Mouse (Mus musculus): ENCODE results near the gene Neurod1. TPM values are rescaled to one million over a fixed set of nuclear protein-coding genes. Genes with fewer than 3 reads are reported as not detected.

Gene Neurod1
- polyA plus RNA-seq, 1 experiment from 2014 or later = 47.0 TPM

DNA sequence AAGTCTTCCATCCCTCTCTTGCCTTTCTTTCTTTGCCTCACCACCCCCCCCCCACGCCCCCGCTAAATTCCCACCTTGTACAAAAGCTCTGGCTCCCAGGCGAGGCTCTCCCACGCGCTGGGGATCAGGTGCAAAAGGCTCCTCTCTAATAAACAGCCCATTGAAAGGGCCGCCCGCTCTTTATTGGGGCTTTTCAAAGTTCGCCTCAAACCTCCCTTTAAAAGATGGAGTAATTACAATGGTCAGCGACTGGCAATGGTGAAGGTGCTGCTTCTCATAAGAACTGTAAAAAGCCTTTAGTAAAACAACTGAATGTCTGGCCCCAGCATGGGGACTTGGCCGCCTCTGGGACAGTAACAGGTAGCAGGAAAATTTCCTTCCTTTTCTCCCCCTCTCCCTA is 905 bp downstream of the Neurod1 start:
- WGBS = under 1% methylated on average over 10 of the region's 10 CpGs
- no peak for ATAC-seq (ENCODE audit: low FRiP score, low read depth)
- peak overlapping the region; percentile 64 for H3K4me2 ChIP-seq
- H3K27ac ChIP-seq (replicated peaks) = peak overlapping the region; percentile 58
- H3K9ac ChIP-seq = peak overlapping the region; percentile 39
- H3K36me3 ChIP-seq = no peaks in the 10 kb centered on the region
- H3K27me3 ChIP-seq = peaks cover 15% of the 10 kb centered on the region
- peak overlapping the region; percentile 46 for H3K4me3 ChIP-seq
- no peaks in the 10 kb centered on the region for H3K9me3 ChIP-seq
- H3K4me1 ChIP-seq (replicated peaks) = peaks cover 50% of the 10 kb centered on the region

DNA sequence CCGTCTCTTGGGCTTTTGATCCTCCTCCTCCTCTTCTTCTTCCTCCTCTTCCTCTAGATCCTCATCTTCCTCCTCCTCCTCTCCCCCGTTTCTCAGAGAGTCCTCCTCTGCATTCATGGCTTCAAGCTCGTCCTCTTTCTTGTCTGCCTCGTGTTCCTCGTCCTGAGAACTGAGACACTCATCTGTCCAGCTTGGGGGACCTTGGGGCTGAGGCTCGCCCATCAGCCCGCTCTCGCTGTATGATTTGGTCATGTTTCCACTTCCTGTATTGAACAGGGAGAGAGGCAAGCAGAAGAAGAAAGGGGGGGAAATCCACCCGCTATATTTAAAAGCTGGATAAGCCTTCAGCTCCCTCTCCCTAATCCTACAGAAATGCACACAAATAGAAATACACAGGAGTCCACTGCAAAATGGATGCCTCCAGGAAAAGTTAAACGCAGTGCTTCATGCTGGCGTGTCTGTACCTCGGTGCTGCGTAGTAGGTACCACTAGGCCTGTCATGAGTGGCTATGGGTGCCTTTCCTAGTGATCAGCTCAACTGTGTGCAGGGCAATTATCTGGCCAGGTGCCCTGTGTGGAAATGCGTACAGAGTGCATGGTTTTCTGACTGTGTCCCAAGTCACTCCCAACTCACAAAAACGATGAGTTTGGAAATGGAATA is 1.6 kb downstream of the Neurod1 start:
- 10% methylated on average over 15 of the region's 15 CpGs for WGBS
- Histone ChIP-seq H3K9me3 (no peaks in the 10 kb centered on the region), H3K27ac (replicated peaks) (peak overlapping the region; percentile 58), H3K27me3 (peaks cover 11% of the 10 kb centered on the region), H3K36me3 (no peaks in the 10 kb centered on the region), H3K4me3 (peak overlapping the region; percentile 46), H3K9ac (peak overlapping the region; percentile 39), H3K4me2 (peak overlapping the region; percentile 64), H3K4me1 (replicated peaks) (peaks cover 43% of the 10 kb centered on the region)
- ATAC-seq (ENCODE audit: low FRiP score, low read depth) = no peak

DNA sequence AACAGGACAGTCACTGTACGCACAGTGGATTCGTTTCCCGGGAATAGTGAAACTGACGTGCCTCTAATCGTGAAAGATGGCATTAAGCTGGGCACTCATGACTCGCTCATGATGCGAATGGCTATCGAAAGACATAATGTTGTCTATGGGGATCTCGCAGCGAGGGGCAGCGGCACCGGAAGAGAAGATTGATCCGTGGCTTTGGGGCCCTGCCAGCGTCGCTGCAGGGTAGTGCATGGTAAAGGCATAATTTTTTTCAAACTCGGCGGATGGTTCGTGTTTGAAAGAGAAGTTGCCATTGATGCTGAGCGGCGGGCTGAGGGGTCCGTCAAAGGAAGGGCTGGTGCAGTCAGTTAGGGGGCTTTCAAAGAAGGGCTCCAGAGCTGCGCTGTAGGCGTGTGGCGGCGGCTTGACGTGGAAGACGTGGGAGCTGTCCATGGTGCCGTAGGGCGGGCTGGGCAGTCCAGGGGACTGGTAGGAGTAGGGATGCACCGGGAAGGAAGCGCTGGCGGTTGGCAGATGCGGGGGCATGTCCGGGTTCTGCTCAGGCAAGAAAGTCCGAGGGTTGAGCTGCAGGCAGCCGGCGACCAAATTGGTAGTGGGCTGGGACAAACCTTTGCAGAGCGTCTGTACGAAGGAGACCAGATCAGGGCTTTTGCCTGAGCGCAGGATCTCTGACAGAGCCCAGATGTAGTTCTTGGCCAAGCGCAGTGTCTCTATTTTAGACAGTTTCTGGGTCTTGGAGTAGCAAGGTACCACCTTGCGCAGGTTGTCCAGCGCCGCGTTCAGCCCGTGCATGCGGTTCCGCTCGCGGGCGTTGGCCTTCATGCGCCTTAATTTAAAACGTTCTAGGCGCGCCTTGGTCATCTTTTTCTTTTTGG is 2.4 kb downstream of the Neurod1 start:
- Histone ChIP-seq H3K27me3 (peaks cover 11% of the 10 kb centered on the region), H3K9me3 (no peaks in the 10 kb centered on the region), H3K9ac (peak overlapping the region; percentile 39), H3K4me3 (peak overlapping the region; percentile 46), H3K4me1 (replicated peaks) (peaks cover 35% of the 10 kb centered on the region), H3K4me2 (peak overlapping the region; percentile 64), H3K27ac (replicated peaks) (peak overlapping the region; percentile 58), H3K36me3 (no peaks in the 10 kb centered on the region)
- WGBS = 2% methylated on average over 55 of the region's 55 CpGs
- ATAC-seq (ENCODE audit: low FRiP score, low read depth) = peak; percentile 75

DNA sequence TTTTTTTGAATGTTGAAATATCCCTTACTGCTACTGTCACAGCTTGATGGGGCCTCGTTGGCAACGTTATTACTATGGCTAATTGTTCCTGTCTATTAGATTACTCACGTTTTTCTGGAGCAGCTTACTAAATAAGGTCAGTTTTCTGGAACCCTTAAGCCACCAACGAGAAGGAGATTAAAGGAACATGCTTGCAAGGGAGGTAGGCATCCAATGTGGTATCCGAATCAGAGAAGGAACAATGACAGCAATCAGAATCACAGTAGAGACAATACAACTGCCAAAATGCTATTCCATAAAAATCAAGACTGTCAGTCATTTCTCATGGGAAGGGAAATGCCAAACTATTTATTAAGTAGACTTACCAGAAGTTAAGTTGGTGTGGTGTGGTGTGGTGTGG is 5.1 kb downstream of the Neurod1 start:
- Histone ChIP-seq H3K4me3 (no peak overlapping the region), H3K27me3 (no peaks in the 10 kb centered on the region), H3K9me3 (no peaks in the 10 kb centered on the region), H3K36me3 (no peaks in the 10 kb centered on the region), H3K27ac (replicated peaks) (no peak overlapping the region; the same call in 1 of the 2 replicates), H3K4me1 (replicated peaks) (peaks cover 22% of the 10 kb centered on the region), H3K4me2 (peak overlapping the region; percentile 26), H3K9ac (no peak overlapping the region)
- 40% methylated on average over 5 of the region's 5 CpGs for WGBS
- no peak for ATAC-seq (ENCODE audit: low FRiP score, low read depth)

DNA sequence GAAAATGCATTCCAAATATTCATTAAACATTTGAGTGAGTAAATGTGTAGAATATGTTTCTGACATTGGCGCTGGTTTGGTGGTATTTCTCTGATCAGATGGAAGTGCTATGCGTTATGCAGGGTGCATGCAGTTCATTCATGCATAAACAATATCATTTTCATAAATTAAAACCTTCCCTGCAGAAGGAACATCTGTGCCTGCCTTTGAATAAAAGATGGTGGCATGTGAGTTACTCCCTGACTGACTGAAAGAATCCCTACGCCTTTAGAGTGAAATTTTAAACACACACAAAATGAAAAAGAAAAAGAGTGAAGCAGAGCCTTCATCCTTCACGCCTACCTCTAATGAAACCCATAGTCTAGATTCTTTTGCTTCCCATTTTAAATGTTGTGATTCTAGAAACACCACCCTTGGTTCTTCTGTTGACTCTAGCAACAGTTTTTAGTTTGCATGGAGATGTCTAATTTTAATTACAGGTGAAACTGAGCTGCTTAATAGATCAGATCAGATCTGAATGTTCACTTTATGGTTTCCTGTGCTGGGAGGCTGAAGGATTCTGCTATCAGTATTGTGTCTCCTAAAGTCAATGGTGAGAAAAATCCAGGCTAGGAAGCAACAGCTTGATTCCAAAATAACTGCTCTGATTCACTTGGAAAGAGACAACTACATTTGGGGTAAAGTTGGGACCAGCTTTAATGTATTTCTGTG is 5.7 kb downstream of the Neurod1 start:
- Histone ChIP-seq H3K4me3 (no peak overlapping the region), H3K27me3 (no peaks in the 10 kb centered on the region), H3K9ac (no peak overlapping the region), H3K4me2 (peak overlapping the region; percentile 26; the same call in 1 of the 2 replicates), H3K4me1 (replicated peaks) (peaks cover 16% of the 10 kb centered on the region), H3K9me3 (no peaks in the 10 kb centered on the region), H3K36me3 (no peaks in the 10 kb centered on the region), H3K27ac (replicated peaks) (0 out of 2 replicates have a peak overlapping the region, but pooled peaks have one; percentile 25)
- ATAC-seq (ENCODE audit: low FRiP score, low read depth) = 0 out of 2 replicates have a peak, but pooled peaks have one; percentile 49
- 39% methylated on average over 4 of the region's 4 CpGs for WGBS

DNA sequence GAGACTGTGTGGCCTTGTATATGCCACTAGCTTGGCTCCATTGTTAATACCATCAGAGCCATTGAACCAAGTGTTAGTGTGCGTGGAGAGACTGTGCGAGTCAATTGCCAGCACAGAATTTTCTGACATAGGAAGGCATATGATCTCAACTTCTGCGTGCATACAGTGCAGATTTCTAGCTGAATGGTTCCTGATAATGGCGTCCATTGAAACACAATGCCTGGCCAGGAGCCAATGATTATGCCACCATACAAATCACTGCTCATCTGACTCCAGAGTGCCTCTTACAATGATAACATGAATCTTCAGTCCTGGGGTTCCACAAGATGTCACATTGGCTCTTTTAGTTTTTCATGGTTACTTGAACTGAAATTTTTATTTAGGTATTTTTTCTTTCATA is 7.2 kb downstream of the Neurod1 start:
- 38% methylated on average over 4 of the region's 4 CpGs for WGBS
- no peaks in the 10 kb centered on the region for H3K36me3 ChIP-seq
- H3K9me3 ChIP-seq = no peaks in the 10 kb centered on the region
- no peak overlapping the region for H3K27ac ChIP-seq (replicated peaks)
- ATAC-seq (ENCODE audit: low FRiP score, low read depth) = peak; percentile 38; the same call in 1 of the 2 replicates
- peaks cover 8% of the 10 kb centered on the region for H3K4me1 ChIP-seq (replicated peaks)
- H3K27me3 ChIP-seq = no peaks in the 10 kb centered on the region
- H3K4me2 ChIP-seq = no peak overlapping the region
- H3K9ac ChIP-seq = no peak overlapping the region
- H3K4me3 ChIP-seq = no peak overlapping the region

DNA sequence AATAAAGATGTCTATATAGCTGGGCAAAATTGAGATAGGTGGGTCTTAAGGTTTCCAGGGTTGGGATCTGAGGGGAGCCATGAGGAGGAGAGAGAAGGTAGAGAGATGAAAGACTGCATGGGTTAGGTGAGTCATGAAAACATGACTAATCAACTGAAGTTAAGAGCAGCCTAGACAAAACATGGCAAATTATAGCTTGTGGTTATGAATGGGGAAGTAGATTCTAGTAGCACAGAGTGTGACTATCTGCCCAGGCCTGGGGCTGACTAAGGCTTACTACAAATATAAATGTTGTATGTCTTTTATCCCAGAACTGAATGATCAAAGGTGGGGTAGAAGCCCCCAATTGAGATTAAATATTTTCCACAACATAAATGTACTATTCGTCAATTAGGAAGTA is 9.4 kb downstream of the Neurod1 start:
- H3K27me3 ChIP-seq = no peaks in the 10 kb centered on the region
- H3K36me3 ChIP-seq = no peaks in the 10 kb centered on the region
- no peak overlapping the region for H3K27ac ChIP-seq (replicated peaks)
- H3K9ac ChIP-seq = no peak overlapping the region
- H3K4me2 ChIP-seq = no peak overlapping the region
- H3K4me1 ChIP-seq (replicated peaks) = no peaks in the 10 kb centered on the region
- H3K4me3 ChIP-seq = no peak overlapping the region
- ATAC-seq (ENCODE audit: low FRiP score, low read depth) = no peak
- 87% methylated on average over 1 of the region's 1 CpGs for WGBS
- no peaks in the 10 kb centered on the region for H3K9me3 ChIP-seq

DNA sequence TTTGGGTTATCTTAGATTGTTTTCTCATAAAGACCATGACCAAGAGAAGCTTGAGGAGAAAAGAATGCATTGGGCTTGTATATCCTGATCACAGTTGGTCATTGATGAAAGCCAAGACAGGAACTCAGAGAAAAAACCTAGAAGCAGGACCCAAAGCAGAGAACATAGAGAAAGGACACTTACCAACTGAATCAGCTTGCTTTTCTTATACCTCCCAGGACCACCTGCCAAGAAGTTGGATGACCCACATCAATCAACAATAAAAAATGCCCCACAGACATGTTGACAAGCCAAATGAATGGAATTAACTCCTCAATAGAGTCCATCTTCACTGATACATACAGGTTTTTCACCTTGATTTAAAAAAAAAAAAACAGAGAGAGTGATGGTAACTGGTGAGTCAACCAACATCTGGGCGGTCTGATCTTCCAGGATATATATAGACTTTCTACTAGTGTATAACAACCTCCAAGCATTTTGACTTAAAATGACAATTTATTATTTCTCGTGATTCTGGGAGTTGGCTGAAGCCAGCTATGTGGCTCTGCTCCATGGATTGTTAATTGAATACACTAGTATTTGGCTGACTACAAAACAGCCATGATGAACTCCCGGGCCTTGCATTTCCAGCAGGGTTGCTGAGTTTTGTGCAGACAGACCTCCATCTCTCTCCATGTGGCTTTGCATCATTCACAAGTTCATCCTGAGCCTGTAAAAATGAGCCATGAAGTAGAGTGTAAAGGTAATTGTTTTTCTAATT is 12.5 kb downstream of the Neurod1 start:
- no peak overlapping the region for H3K4me3 ChIP-seq
- 83% methylated on average over 3 of the region's 3 CpGs for WGBS
- no peak overlapping the region for H3K27ac ChIP-seq (replicated peaks)
- H3K4me2 ChIP-seq = no peak overlapping the region
- H3K27me3 ChIP-seq = no peaks in the 10 kb centered on the region
- no peaks in the 10 kb centered on the region for H3K36me3 ChIP-seq
- no peaks in the 10 kb centered on the region for H3K9me3 ChIP-seq
- no peaks in the 10 kb centered on the region for H3K4me1 ChIP-seq (replicated peaks)
- H3K9ac ChIP-seq = no peak overlapping the region
- ATAC-seq (ENCODE audit: low FRiP score, low read depth) = no peak

DNA sequence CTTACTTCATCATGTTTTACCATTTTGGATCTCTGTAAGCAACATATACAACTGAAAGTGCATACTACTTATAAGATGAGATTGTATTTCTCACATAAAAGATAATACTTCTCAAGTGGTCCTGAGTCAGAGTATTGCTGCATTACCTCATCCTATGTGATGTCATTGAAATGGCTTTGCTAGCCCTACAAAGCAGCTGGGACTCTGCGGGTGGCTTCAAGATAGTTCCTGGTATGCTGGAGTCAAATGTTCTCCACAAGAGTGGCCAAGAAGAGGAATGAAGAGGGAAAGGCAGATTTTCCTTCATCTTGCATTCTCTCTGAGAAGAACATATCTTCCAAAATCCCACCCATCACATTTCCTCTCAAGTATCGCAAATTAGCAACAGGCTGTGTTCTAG is 13.2 kb downstream of the Neurod1 start:
- Histone ChIP-seq H3K36me3 (no peaks in the 10 kb centered on the region), H3K27ac (replicated peaks) (no peak overlapping the region), H3K9me3 (no peaks in the 10 kb centered on the region), H3K27me3 (no peaks in the 10 kb centered on the region), H3K9ac (no peak overlapping the region), H3K4me1 (replicated peaks) (no peaks in the 10 kb centered on the region), H3K4me3 (no peak overlapping the region), H3K4me2 (no peak overlapping the region)
- no peak for ATAC-seq (ENCODE audit: low FRiP score, low read depth)
- WGBS = 96% methylated on average over 2 of the region's 2 CpGs

DNA sequence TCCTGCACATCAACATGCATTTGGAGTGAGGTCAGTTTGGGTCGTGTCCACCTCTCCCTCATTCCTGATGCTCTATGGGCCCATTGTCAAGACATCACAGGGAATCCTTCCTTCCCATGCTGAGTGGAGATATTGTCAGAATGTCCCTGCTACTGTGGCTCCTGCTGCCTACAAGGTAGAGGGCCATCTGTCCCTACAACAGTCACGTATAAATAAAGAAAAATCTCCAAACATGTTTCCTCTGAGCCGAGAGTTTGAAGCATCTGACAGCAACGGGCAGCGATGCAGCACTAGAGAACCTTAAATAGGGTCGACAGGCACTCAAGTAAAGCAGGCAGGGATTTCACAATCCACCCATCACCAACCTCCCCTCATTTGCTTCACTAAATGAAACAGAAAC is 13.6 kb downstream of the Neurod1 start:
- H3K27ac ChIP-seq (replicated peaks) = no peak overlapping the region
- H3K36me3 ChIP-seq = no peaks in the 10 kb centered on the region
- no peak for ATAC-seq (ENCODE audit: low FRiP score, low read depth)
- H3K9ac ChIP-seq = no peak overlapping the region
- no peak overlapping the region for H3K4me3 ChIP-seq
- no peak overlapping the region for H3K4me2 ChIP-seq
- WGBS = 80% methylated on average over 6 of the region's 6 CpGs
- H3K4me1 ChIP-seq (replicated peaks) = no peaks in the 10 kb centered on the region
- no peaks in the 10 kb centered on the region for H3K9me3 ChIP-seq
- H3K27me3 ChIP-seq = no peaks in the 10 kb centered on the region

DNA sequence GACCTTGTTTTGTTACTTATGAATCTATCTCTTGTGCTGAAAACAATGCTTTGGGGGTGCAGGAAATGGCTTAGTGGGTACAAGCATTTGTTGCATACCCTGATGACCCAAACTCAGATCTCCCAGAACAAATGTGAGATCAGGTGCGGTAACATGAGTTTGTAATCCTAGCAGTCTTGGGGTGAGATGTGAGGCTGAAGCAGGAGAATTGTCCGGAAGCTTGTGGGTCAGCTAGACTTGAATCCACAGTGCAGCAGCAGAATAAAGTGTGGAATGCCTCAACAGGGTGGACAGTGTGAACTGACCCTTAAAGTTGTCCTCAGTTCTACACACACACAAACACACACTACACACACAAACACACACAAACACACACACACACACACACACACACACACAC is 14.3 kb downstream of the Neurod1 start:
- H3K27me3 ChIP-seq = no peaks in the 10 kb centered on the region
- H3K4me1 ChIP-seq (replicated peaks) = no peaks in the 10 kb centered on the region
- no peak overlapping the region for H3K4me2 ChIP-seq
- no peaks in the 10 kb centered on the region for H3K36me3 ChIP-seq
- 99% methylated on average over 2 of the region's 2 CpGs for WGBS
- no peak overlapping the region for H3K4me3 ChIP-seq
- H3K9me3 ChIP-seq = no peaks in the 10 kb centered on the region
- H3K27ac ChIP-seq (replicated peaks) = no peak overlapping the region
- no peak overlapping the region for H3K9ac ChIP-seq
- ATAC-seq (ENCODE audit: low FRiP score, low read depth) = no peak

Measured in hindbrain, embryonic 15.5 days (tissue).